8 mouse cellular contexts compared by ENCODE assay signal in genomic region chr17:34592581-34593549, GRCm38 (mm10). TPM values are rescaled to one million over a fixed set of nuclear protein-coding genes. Genes with fewer than 3 reads are reported as not detected.
DNase-seq lines count a peak whose midpoint lies in the region; ATAC-seq and TF ChIP-seq lines count a peak whose summit lies in the region.

No protein-coding gene starts in this region.

- DNase-seq in heart, adult 11 months = peak; percentile 95
- DNase-seq in heart, postnatal 25 days (ENCODE audit: low spot score) = no peak
- no peak for DNase-seq in ES-E14 (ENCODE audit: low read depth, low spot score)
- DNase-seq in embryo, embryonic 10.5 days (ENCODE audit: low spot score) = peak; percentile 74
- DNase-seq in hindbrain, embryonic 11.5 days (ENCODE audit: low spot score) = peak; percentile 60
- no peak for DNase-seq in liver, embryonic 13.5 days
- no peak for DNase-seq in left cerebral cortex, adult 11 months (ENCODE audit: low spot score)

- peak; percentile 15; the same call in 1 of the 2 replicates for ATAC-seq in hindbrain, embryonic 11.5 days (ENCODE audit: low FRiP score)
- ATAC-seq in liver, embryonic 13.5 days (ENCODE audit: low read depth) = no peak
- ATAC-seq in neural tube, embryonic 14.5 days (ENCODE audit: low read depth) = peak; percentile 19; the same call in 1 of the 2 replicates

- WGBS in hindbrain, embryonic 11.5 days = 1% methylated on average over 24 of the region's 32 CpGs
- WGBS in liver, embryonic 13.5 days (ENCODE audit: insufficient replicate concordance) = 5% methylated on average over 26 of the region's 32 CpGs
- 3% methylated on average over 29 of the region's 32 CpGs for WGBS in neural tube, embryonic 14.5 days

- peak overlapping the region; percentile 87 for H3K9ac ChIP-seq in ES-E14 (ENCODE audit: insufficient read depth, low read depth, low read length, poor library complexity, severe bottlenecking)
- H3K9ac ChIP-seq in hindbrain, embryonic 11.5 days (ENCODE audit: low read depth, low read length) = peak overlapping the region; percentile 99
- H3K9ac ChIP-seq in liver, embryonic 13.5 days = peak overlapping the region; percentile 89
- H3K9ac ChIP-seq in neural tube, embryonic 14.5 days (replicated peaks; ENCODE audit: low read depth, low read length) = peak overlapping the region; percentile 67

- H3K36me3 ChIP-seq in ES-E14 (ENCODE audit: control insufficient read depth, insufficient read depth, low read length, poor library complexity, severe bottlenecking) = peaks cover 19% of the 10 kb centered on the region; the same call in 1 of the 2 replicates
- no peaks in the 10 kb centered on the region for H3K36me3 ChIP-seq in hindbrain, embryonic 11.5 days (ENCODE audit: control insufficient read depth, insufficient read depth, low read length)
- H3K36me3 ChIP-seq in liver, embryonic 13.5 days = peaks cover 23% of the 10 kb centered on the region
- H3K36me3 ChIP-seq in neural tube, embryonic 14.5 days (ENCODE audit: control insufficient read depth, insufficient read depth, low read length) = peaks cover 11% of the 10 kb centered on the region; the same call in 1 of the 2 replicates

- H3K4me3 ChIP-seq in ES-E14 (ENCODE audit: insufficient read depth in 1 of 2, low read depth in 1 of 2, low read length in 2 of 2, poor library complexity in 1 of 2, severe bottlenecking in 1 of 2) = peak overlapping the region; percentile 86 to 87; a peak in 3 of 4 replicates
- H3K4me3 ChIP-seq in hindbrain, embryonic 11.5 days (ENCODE audit: low read depth, low read length) = peak overlapping the region; percentile 97
- H3K4me3 ChIP-seq in liver, embryonic 13.5 days (replicated peaks) = peak overlapping the region; percentile 85
- peak overlapping the region; percentile 64 for H3K4me3 ChIP-seq in neural tube, embryonic 14.5 days (ENCODE audit: low read depth, low read length)

- peaks cover 19 to 43% of the 10 kb centered on the region in 2 experiments for H3K4me1 ChIP-seq in ES-E14 (ENCODE audit: control insufficient read depth in 2 of 2, insufficient read depth in 2 of 2, low read length in 2 of 2, poor library complexity in 1 of 2)
- peaks cover 28% of the 10 kb centered on the region for H3K4me1 ChIP-seq in hindbrain, embryonic 11.5 days (replicated peaks; ENCODE audit: control insufficient read depth, insufficient read depth, low read length)
- peaks cover 89% of the 10 kb centered on the region for H3K4me1 ChIP-seq in liver, embryonic 13.5 days (replicated peaks)
- peaks cover 33% of the 10 kb centered on the region for H3K4me1 ChIP-seq in neural tube, embryonic 14.5 days (ENCODE audit: control insufficient read depth, insufficient read depth, low read length)

- no peaks in the 10 kb centered on the region for H3K27me3 ChIP-seq in hindbrain, embryonic 11.5 days (ENCODE audit: control insufficient read depth, insufficient read depth, low read length)
- no peaks in the 10 kb centered on the region for H3K27me3 ChIP-seq in liver, embryonic 13.5 days
- H3K27me3 ChIP-seq in neural tube, embryonic 14.5 days (ENCODE audit: control insufficient read depth, insufficient read depth, low read length) = no peaks in the 10 kb centered on the region; the same call in 1 of the 2 replicates

- intact Hi-C loops in heart, postnatal 25 days (cut with DNase I) = no loop called here

- H3K4me2 ChIP-seq in hindbrain, embryonic 11.5 days (replicated peaks; ENCODE audit: low read depth, low read length) = peak overlapping the region; percentile 98
- peak overlapping the region; percentile 99 for H3K4me2 ChIP-seq in liver, embryonic 13.5 days
- H3K4me2 ChIP-seq in neural tube, embryonic 14.5 days (ENCODE audit: low read depth, low read length) = peak overlapping the region; percentile 82

- H3K9me3 ChIP-seq in ES-E14 (ENCODE audit: control insufficient read depth, insufficient read depth, low read depth, low read length) = no peaks in the 10 kb centered on the region
- no peaks in the 10 kb centered on the region for H3K9me3 ChIP-seq in hindbrain, embryonic 11.5 days (ENCODE audit: control insufficient read depth, low read length)
- H3K9me3 ChIP-seq in liver, embryonic 13.5 days (replicated peaks) = no peaks in the 10 kb centered on the region
- H3K9me3 ChIP-seq in neural tube, embryonic 14.5 days (ENCODE audit: control insufficient read depth, low read length) = no peaks in the 10 kb centered on the region

- peak overlapping the region; percentile 76; the same call in 1 of the 2 replicates for H3K27ac ChIP-seq in ES-E14 (ENCODE audit: insufficient read depth, low read depth, low read length, poor library complexity, severe bottlenecking)
- peak overlapping the region; percentile 100 for H3K27ac ChIP-seq in hindbrain, embryonic 11.5 days (ENCODE audit: low read depth, low read length)
- H3K27ac ChIP-seq in liver, embryonic 13.5 days = peak overlapping the region; percentile 92
- H3K27ac ChIP-seq in neural tube, embryonic 14.5 days (ENCODE audit: low read depth, low read length) = peak overlapping the region; percentile 95

- in situ Hi-C loops in ES-E14 (cut with MboI; ENCODE audit: low sequenced_read_pairs in 2 of 2, unreplicated experiment in 2 of 2) = no loop called here

TF ChIP-seq in ES-E14, 5 proteins besides CTCF, POLR2A, EP300 and RAD21:
- TF ChIP-seq CHD2 (IDR thresholded peaks at IDR 0.05; ENCODE audit: low read depth, low read length) (no peak), HCFC1 (IDR thresholded peaks at IDR 0.05; ENCODE audit: borderline replicate concordance, insufficient read depth, low read length) (no peak), ZC3H11A (IDR thresholded peaks at IDR 0.05; ENCODE audit: borderline replicate concordance, low read depth, low read length) (no peak), ZNF384 (IDR thresholded peaks at IDR 0.05; ENCODE audit: low read depth, low read length) (no peak), MAFK (IDR thresholded peaks at IDR 0.05; ENCODE audit: insufficient read depth, low read depth, low read length) (no peak)
TF ChIP-seq in ES-E14: peak in this region for 0.

RNA-seq across cellular contexts. Expression of gene Pbx2, which starts 1.8 kb away (rescaled TPM):
- 10 to 100 TPM; 17.6 to 17.8 TPM for total RNA-seq in heart, postnatal 25 days (2021)
- 36.0 and 47.2 TPM in 2 replicates for total RNA-seq in ES-E14 (2012; rRNA removed)
- polyA plus RNA-seq in hindbrain, embryonic 11.5 days (2014; fragmentation: Nextera tagmentation; extraction: Ambion mirVana) = 16.6 and 17.3 TPM in 2 replicates
- 3.8 TPM in 2 replicates for polyA plus RNA-seq in liver, embryonic 13.5 days (2015; fragmentation: Nextera tagmentation; extraction: Ambion mirVana)
- polyA plus RNA-seq in neural tube, embryonic 14.5 days (2014; fragmentation: Nextera tagmentation; extraction: Ambion mirVana) = 7.7 and 8.2 TPM in 2 replicates

RNA-seq across cellular contexts. Expression of gene Gpsm3, which starts 3.3 kb away (rescaled TPM):
- 1 to 10 TPM; 4.1 to 4.2 TPM for total RNA-seq in heart, postnatal 25 days (2021)
- total RNA-seq in ES-E14 (2012; rRNA removed) = 4.9 and 5.8 TPM in 2 replicates
- 3.2 and 5.9 TPM in 2 replicates for polyA plus RNA-seq in hindbrain, embryonic 11.5 days (2014; fragmentation: Nextera tagmentation; extraction: Ambion mirVana)
- polyA plus RNA-seq in liver, embryonic 13.5 days (2015; fragmentation: Nextera tagmentation; extraction: Ambion mirVana) = 8.5 and 8.9 TPM in 2 replicates
- polyA plus RNA-seq in neural tube, embryonic 14.5 days (2014; fragmentation: Nextera tagmentation; extraction: Ambion mirVana) = 1.4 and 3.7 TPM in 2 replicates

RNA-seq across cellular contexts. Expression of gene Ager, which starts 4.8 kb away (rescaled TPM):
- total RNA-seq in heart, postnatal 25 days (2021) = under 1 TPM in 1 of 2 experiments, not detected in 1; 0.56 TPM
- total RNA-seq in ES-E14 (2012; rRNA removed) = 2.3 and 2.5 TPM in 2 replicates
- polyA plus RNA-seq in hindbrain, embryonic 11.5 days (2014; fragmentation: Nextera tagmentation; extraction: Ambion mirVana) = 1.7 and 2.2 TPM in 2 replicates
- polyA plus RNA-seq in liver, embryonic 13.5 days (2015; fragmentation: Nextera tagmentation; extraction: Ambion mirVana) = 0.68 and 0.72 TPM in 2 replicates
- 1.2 and 1.4 TPM in 2 replicates for polyA plus RNA-seq in neural tube, embryonic 14.5 days (2014; fragmentation: Nextera tagmentation; extraction: Ambion mirVana)

RNA-seq across cellular contexts. Expression of gene Rnf5, which starts 10.6 kb away (rescaled TPM):
- total RNA-seq in heart, postnatal 25 days (2021) = 10 to 100 TPM; 34.9 to 35.0 TPM
- total RNA-seq in ES-E14 (2012; rRNA removed) = 21.4 and 22.8 TPM in 2 replicates
- 175 and 182 TPM in 2 replicates for polyA plus RNA-seq in hindbrain, embryonic 11.5 days (2014; fragmentation: Nextera tagmentation; extraction: Ambion mirVana)
- 86.1 and 93.6 TPM in 2 replicates for polyA plus RNA-seq in liver, embryonic 13.5 days (2015; fragmentation: Nextera tagmentation; extraction: Ambion mirVana)
- 213 and 221 TPM in 2 replicates for polyA plus RNA-seq in neural tube, embryonic 14.5 days (2014; fragmentation: Nextera tagmentation; extraction: Ambion mirVana)

RNA-seq across cellular contexts. Expression of gene Agpat1, which starts 11.2 kb away (rescaled TPM):
- 10 to 100 TPM; 65.8 to 66.8 TPM for total RNA-seq in heart, postnatal 25 days (2021)
- total RNA-seq in ES-E14 (2012; rRNA removed) = 55.9 and 62.7 TPM in 2 replicates
- polyA plus RNA-seq in hindbrain, embryonic 11.5 days (2014; fragmentation: Nextera tagmentation; extraction: Ambion mirVana) = 73.8 and 81.2 TPM in 2 replicates
- polyA plus RNA-seq in liver, embryonic 13.5 days (2015; fragmentation: Nextera tagmentation; extraction: Ambion mirVana) = 24.9 and 27.0 TPM in 2 replicates
- 103 and 108 TPM in 2 replicates for polyA plus RNA-seq in neural tube, embryonic 14.5 days (2014; fragmentation: Nextera tagmentation; extraction: Ambion mirVana)

Comparison
In these comparisons a context has a peak if more than half of its experiments do, and no peak if none do; other contexts are left out.
1. DNase-seq: peak in heart, adult 11 months (single experiment), embryo, embryonic 10.5 days (single experiment) and hindbrain, embryonic 11.5 days (single experiment); none in heart, postnatal 25 days (single experiment), ES-E14 (single experiment), liver, embryonic 13.5 days (single experiment) and left cerebral cortex, adult 11 months (single experiment).
2. Peak in every context shown above with its lines, with median percentiles within 50 percentile points of each other: H3K27ac ChIP-seq, H3K4me3 ChIP-seq, H3K9ac ChIP-seq and H3K4me2 ChIP-seq.